Mouse (Mus musculus) neural tube, embryonic 14.5 days (tissue): ENCODE data around the gene Traf5. TPM values are rescaled to one million over a fixed set of nuclear protein-coding genes. Genes with fewer than 3 reads are reported as not detected.
A peak's percentile ranks its signal among the peaks of the same experiment; 100 is the strongest.

ENCODE experiments used
- ATAC-seq: fragments of 200-750 bp; cut with Nextera tagmentation; 2 replicates; pipeline ENCODE4 v1.8.0; 2017; ENCODE audit warnings: low read depth, mild to moderate bottlenecking, moderate TSS enrichment, moderate library complexity
- H3K27ac ChIP-seq: fragments of 300-500 bp; sonication (generic); 2 replicates; pipeline ENCODE4 v1.5.1; 2014; ENCODE audit warnings: low read depth, mild to moderate bottlenecking, control low read depth, low read length, moderate library complexity, mixed read lengths
- H3K27me3 ChIP-seq: fragments of 300-500 bp; sonication (generic); 2 replicates; pipeline ENCODE4 v1.6.1; 2014; ENCODE audit warnings: low read length; ENCODE audit not compliant: control insufficient read depth, insufficient read depth
- H3K36me3 ChIP-seq: fragments of 300-500 bp; sonication (generic); 2 replicates; pipeline ENCODE4 v1.6.1; 2014; ENCODE audit warnings: low read length, mixed read lengths; ENCODE audit not compliant: control insufficient read depth, insufficient read depth
- H3K4me1 ChIP-seq: fragments of 300-500 bp; sonication (generic); 2 replicates; pipeline ENCODE4 v1.6.1; 2014; ENCODE audit warnings: low read length; ENCODE audit not compliant: control insufficient read depth, insufficient read depth
- H3K4me2 ChIP-seq: fragments of 300-500 bp; sonication (generic); 2 replicates; pipeline ENCODE4 v1.6.1; 2014; ENCODE audit warnings: mild to moderate bottlenecking, low read depth, low read length, control low read depth
- H3K4me3 ChIP-seq: fragments of 300-500 bp; sonication (generic); 2 replicates; pipeline ENCODE4 v1.5.1; 2014; ENCODE audit warnings: low read depth, low read length, control low read depth, mixed read lengths
- H3K9ac ChIP-seq: fragments of 300-500 bp; sonication (generic); replicated peaks from 2 replicates; pipeline ENCODE4 v1.6.1; 2014; ENCODE audit warnings: low read depth, mild to moderate bottlenecking, control low read depth, low read length, mixed read lengths
- H3K9me3 ChIP-seq: fragments of 300-500 bp; sonication (generic); 2 replicates; pipeline ENCODE4 v1.6.1; 2016; ENCODE audit warnings: low read length; ENCODE audit not compliant: control insufficient read depth
- WGBS: fragments of 180-500 bp; shearing (Covaris S2); extraction: QIAGEN DNeasy Blood & Tissue Kit; methylation state at CpG from one replicate; pipeline ENCODE4 v1.1.7; 2014; 5-methylcytosine and 5-hydroxymethylcytosine counted together
- polyA plus RNA-seq: library from polyadenylated mRNA; unstranded; fragments of >200 nt; fragmentation: Nextera tagmentation; extraction: Ambion mirVana; gene quantifications from 2 replicates; pipeline ENCODE4 v1.2.1, GENCODE M21; 2014

Traf5 gene
- polyA plus RNA-seq, 1 experiment from 2014 or later = 2.3 TPM

- H3K27me3 ChIP-seq = no peaks in the 10 kb centered on the region
- H3K9ac ChIP-seq = no peak overlapping the region
- no peak overlapping the region for H3K4me2 ChIP-seq
- peaks cover 6% of the 10 kb centered on the region; the same call in 1 of the 2 replicates for H3K36me3 ChIP-seq
- no peaks in the 10 kb centered on the region; the same call in 1 of the 2 replicates for H3K4me1 ChIP-seq
- no peak overlapping the region for H3K4me3 ChIP-seq
- H3K9me3 ChIP-seq = no peaks in the 10 kb centered on the region
- 94% methylated on average over 5 of the region's 5 CpGs for whole genome bisulfite sequencing
- no peak overlapping the region for H3K27ac ChIP-seq
- ATAC-seq = no peak
Measured at GRCm38 (mm10) chr1:192095626-192096025, 3.3 kb upstream of the Traf5 start.

DNA sequence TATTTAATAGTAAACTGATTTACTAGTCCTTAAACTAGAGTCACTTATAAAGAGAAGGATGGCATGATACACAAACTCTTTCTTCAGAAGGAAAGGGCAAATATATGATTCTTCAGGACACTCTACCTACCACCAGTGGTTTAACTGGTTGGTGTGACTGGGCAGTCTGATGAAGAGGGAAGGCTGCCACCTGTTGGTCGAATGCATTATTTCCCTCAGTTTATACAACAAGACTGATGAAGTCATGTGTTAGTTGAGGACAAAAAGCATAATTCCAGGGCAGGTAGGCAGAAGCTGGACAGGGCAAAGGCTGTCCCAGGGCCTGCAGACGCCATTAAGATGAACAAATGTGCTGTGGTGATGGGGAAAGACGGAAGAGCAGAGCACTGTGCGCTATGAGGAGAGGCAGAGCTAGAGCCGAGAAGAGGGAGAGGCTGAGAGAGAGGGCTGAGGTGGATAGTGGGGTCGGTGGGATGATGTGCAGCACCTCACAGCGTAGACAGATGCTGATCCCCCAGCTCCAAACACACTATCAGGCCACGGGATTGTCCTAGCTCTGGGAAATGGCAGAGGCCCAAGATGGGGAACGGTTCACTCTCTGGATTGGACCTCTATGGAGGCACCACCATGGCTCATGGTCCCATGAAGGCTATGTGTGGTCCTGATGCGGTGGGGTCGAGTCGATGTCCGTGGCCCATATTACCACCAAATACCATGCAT, 2.3 kb upstream of the Traf5 start:
- Histone ChIP-seq H3K4me1 (no peaks in the 10 kb centered on the region; the same call in 1 of the 2 replicates), H3K27ac (no peak overlapping the region), H3K9ac (no peak overlapping the region), H3K4me2 (no peak overlapping the region), H3K4me3 (no peak overlapping the region), H3K36me3 (0 out of 2 replicates have a peak, but pooled peaks cover 3% of the 10 kb centered on the region), H3K9me3 (no peaks in the 10 kb centered on the region), H3K27me3 (no peaks in the 10 kb centered on the region)
- no peak for ATAC-seq
- WGBS = 61% methylated on average over 13 of the region's 13 CpGs

- peak overlapping the region; percentile 58 for H3K9ac ChIP-seq
- 34% methylated on average over 16 of the region's 16 CpGs for WGBS
Measured at GRCm38 (mm10) chr1:192092879-192093660, 711 bp upstream of the Traf5 start.

GRCm38 (mm10) chr1:192090689-192091567, 1.4 kb downstream of the Traf5 start:
- WGBS = 79% methylated on average over 11 of the region's 11 CpGs
- no peak for ATAC-seq
- H3K4me3 ChIP-seq = no peak overlapping the region

More at GRCm38 (mm10) chr1:192092879-192093660, 711 bp upstream of the Traf5 start:
- Histone ChIP-seq H3K27me3 (no peaks in the 10 kb centered on the region), H3K9me3 (no peaks in the 10 kb centered on the region), H3K36me3 (no peaks in the 10 kb centered on the region), H3K4me2 (peak overlapping the region; percentile 96), H3K27ac (no peak overlapping the region), H3K4me3 (peak overlapping the region; percentile 52), H3K4me1 (no peaks in the 10 kb centered on the region; the same call in 1 of the 2 replicates)
- ATAC-seq = peak; percentile 93

GRCm38 (mm10) chr1:192090281-192090680, 2.1 kb downstream of the Traf5 start:
- Histone ChIP-seq H3K27ac (no peak overlapping the region), H3K36me3 (no peaks in the 10 kb centered on the region), H3K4me3 (no peak overlapping the region), H3K9ac (no peak overlapping the region), H3K4me2 (no peak overlapping the region), H3K27me3 (no peaks in the 10 kb centered on the region), H3K9me3 (no peaks in the 10 kb centered on the region), H3K4me1 (no peaks in the 10 kb centered on the region; the same call in 1 of the 2 replicates)
- ATAC-seq = no peak
- WGBS = 84% methylated on average over 3 of the region's 3 CpGs

More at GRCm38 (mm10) chr1:192090689-192091567, 1.4 kb downstream of the Traf5 start:
- H3K27me3 ChIP-seq = no peaks in the 10 kb centered on the region
- no peak overlapping the region for H3K27ac ChIP-seq
- no peak overlapping the region for H3K9ac ChIP-seq
- H3K4me2 ChIP-seq = no peak overlapping the region
- no peaks in the 10 kb centered on the region; the same call in 1 of the 2 replicates for H3K4me1 ChIP-seq
- H3K36me3 ChIP-seq = no peaks in the 10 kb centered on the region
- no peaks in the 10 kb centered on the region for H3K9me3 ChIP-seq

DNA sequence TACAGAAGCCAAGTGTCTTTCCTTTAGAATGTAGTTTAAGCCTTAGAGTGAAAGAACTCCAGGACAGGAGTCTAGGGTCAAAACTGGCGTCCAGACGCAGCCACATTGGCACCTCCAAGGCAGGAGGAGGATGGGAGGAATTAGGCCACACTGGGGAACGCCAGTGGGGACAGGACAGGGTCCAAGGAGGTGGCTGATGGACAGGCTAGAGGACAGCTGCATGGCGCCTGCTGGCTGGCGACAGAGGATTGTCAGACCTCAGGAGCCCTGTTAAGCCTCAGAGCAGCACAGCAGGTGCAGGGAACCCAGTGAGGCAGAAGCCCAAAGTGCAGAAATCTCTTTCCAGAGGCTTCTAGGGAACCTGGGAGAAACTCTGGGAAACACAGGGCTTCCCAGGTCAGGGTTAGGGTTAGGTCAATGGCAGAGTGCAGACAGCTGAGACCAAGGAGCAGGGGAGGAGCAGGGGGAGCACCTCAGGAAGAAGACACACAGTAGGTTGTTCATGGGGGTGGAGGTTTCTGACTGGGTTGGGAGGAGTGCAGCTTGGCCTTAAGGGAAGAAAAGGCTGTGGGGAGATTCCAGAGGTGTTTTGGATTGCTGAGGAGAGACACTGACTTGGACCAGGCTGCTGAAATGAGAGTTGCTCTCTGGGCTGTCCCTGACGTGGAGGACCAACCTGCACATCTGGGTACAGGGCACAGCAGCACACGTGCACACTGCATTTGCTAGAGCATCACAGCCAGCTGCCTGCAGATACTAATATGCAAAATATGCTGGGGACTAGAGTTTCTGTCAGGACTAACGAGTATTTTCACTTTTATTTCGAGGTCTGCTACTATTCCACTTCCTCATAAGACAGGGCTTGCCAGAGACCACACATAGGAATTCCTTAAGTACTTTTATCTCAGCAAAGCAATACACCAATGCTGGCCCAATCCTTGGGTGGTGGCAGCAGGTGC, 2.9 kb downstream of the Traf5 start:
- Histone ChIP-seq H3K4me1 (no peaks in the 10 kb centered on the region; the same call in 1 of the 2 replicates), H3K9me3 (no peaks in the 10 kb centered on the region), H3K4me3 (no peak overlapping the region), H3K4me2 (no peak overlapping the region), H3K36me3 (no peaks in the 10 kb centered on the region), H3K27ac (no peak overlapping the region), H3K9ac (no peak overlapping the region), H3K27me3 (no peaks in the 10 kb centered on the region)
- WGBS = 75% methylated on average over 9 of the region's 9 CpGs
- ATAC-seq = no peak

DNA sequence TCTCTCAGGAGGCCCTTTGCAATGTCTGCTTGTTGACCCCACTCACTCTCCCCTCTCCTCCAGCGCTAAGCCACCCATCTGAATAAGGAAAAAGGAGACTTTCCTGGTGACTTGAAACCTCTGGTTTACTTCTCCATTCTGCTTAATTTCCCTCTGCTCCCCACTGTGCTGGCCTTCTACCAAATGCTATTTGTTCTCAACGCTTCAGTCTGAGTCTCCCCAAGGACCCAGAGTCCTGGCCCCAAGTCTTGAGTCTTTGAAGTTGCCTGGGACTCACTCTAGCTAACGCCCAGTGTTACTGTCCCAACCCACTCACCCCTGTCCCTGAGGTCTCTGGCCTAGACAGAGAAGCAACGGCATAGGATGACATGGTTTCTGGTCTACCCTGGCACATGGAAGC, 4.3 kb downstream of the Traf5 start:
- Histone ChIP-seq H3K4me3 (no peak overlapping the region), H3K4me2 (no peak overlapping the region), H3K36me3 (no peaks in the 10 kb centered on the region), H3K9ac (no peak overlapping the region), H3K9me3 (no peaks in the 10 kb centered on the region), H3K27ac (no peak overlapping the region), H3K4me1 (no peaks in the 10 kb centered on the region; the same call in 1 of the 2 replicates), H3K27me3 (no peaks in the 10 kb centered on the region)
- 78% methylated on average over 4 of the region's 4 CpGs for WGBS
- no peak for ATAC-seq

- no peak for ATAC-seq
- Histone ChIP-seq H3K27ac (no peak overlapping the region), H3K9ac (no peak overlapping the region), H3K4me3 (no peak overlapping the region), H3K9me3 (no peaks in the 10 kb centered on the region), H3K4me1 (no peaks in the 10 kb centered on the region; the same call in 1 of the 2 replicates), H3K36me3 (no peaks in the 10 kb centered on the region), H3K27me3 (no peaks in the 10 kb centered on the region), H3K4me2 (no peak overlapping the region)
- WGBS = 87% methylated on average over 4 of the region's 4 CpGs
Measured at GRCm38 (mm10) chr1:192087098-192087497, 5.3 kb downstream of the Traf5 start.
